Mouse (Mus musculus) kidney, adult 8-10 months (tissue): ENCODE measurements at regions not wholly inside any gene's neighbourhood (a gene's known extent, or its start where the extent isn't known, plus 50 kb on each side); places are given as distances from the start of the nearest gene placed in this dataset.

Experiments
- DNase-seq, 2 experiments: peaks; one replicate each; pipeline ENCODE4 v3.0.0; 2022

DNA sequence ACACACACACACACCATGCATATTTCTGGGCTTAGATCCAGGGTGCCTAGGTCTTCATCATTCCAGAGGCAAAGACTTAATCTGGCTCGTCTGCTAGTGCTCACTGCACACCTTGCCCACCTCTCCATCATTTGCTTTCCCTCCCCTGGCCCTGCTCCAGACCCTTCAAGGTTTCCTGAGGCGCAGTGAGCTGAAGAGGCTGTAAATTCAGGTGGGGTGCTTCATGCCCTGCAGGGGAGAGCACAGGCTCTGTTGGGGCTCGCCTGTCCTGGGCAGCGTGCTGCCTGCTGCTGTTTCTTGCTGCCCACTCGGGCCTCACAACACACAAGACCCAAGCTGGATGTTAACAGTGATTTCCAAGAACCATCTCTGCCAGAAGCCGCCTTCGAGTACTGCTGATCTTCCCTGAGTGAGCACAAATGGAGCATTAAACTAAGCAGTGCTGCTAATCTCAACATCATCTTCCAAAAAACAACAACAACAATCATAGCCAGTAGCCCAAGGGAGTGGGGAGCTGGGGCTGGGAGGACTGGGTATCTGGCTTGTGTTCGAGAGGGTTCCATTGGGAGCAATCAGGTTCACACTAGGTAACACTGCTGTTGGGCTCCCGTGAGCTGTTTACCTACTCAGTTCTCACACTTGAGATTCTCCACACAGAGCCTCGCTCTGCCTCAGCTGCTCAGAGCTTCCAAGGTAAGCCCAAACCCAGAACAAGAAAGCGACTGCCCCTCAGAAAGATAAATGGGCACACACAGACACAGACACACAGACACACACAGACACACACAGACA, 181.1 kb downstream of the Wdr11 start:
- DNase-seq = no peak

DNA sequence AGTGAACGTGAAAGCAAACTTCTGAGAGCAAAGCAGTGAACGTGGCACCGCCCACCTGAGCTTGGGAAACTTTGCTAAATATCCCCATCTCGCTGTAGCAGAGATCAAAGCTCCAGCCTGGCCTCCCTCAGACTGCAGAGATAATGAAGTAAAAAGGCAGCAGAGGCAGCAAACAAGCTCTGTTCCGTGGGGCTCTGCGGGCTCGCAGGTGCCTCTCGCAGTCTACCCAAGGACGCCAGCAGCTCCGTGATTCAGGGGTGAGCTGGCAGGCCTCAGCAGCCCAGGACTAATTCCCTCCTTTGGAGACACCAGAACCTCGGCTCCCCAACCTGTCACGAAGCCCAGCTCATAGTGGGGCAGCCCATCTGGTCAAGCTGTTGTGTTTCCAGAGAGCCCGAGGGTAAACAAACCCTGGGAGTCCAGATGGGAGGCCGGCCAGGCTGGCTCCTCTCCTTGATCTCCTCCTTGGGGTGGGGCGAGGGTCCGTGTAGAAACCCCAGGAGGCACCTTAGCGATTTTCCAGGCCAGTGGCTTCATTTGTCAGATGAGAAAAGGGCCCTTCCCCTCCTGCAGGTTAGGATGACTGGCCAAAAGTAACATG, 182.7 kb downstream of the Wdr11 start:
- no peak for DNase-seq

- DNase-seq = no peak
Measured at GRCm38 (mm10) chr7:129775189-129775588, 183.5 kb downstream of the Wdr11 start.

DNA sequence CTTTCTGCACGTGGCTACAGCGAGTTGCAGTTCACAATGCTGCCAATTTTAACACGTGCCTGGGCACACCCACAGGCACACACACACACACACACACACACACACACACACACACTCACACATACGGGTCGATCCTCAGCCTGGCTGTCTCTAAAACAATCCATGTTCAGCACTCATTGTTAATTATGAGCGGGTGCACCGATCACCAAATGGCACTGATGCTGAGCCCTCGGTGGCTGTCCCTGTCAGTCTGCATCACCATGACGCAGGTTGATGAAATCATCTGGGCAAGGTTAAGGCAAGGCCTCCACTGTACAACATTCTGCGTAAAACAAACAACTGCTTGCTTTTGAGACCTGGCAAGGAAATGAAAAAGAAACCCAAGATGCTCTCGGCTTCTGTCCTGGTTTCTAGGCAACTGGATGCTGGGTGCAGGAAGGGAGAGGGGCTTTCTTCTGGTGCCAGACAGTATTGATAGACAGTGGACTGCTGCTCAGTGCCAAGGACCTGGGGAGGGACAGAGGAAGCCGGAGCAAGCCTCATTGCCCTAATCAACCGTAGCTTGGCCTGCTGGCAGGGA, 187.3 kb downstream of the Wdr11 start:
- no peak for DNase-seq

DNA sequence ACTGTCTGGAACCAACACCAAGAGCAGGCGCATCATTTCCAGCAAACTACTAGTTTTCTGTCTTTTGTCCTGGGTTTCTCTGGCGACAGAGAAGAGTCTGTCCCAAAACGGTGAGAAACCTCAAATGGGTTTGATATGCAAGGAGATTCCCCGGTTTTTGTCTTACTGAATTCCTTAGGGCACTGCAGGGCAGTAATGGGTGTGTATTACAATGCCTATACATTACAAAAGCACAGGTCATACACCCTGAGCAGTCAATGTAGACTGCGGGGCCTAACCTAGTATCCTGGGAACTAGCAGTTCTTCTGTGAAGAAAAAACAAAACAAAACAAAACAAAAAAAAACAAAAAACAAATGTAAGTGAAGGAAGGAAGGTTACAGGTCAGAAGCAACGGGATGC, 188.3 kb downstream of the Wdr11 start:
- DNase-seq = no peak

- DNase-seq = no peak
Measured at GRCm38 (mm10) chr7:129781756-129782155, 190.1 kb downstream of the Wdr11 start.

- DNase-seq = no peak
Measured at GRCm38 (mm10) chr7:129784966-129785365, 193.3 kb downstream of the Wdr11 start.

DNA sequence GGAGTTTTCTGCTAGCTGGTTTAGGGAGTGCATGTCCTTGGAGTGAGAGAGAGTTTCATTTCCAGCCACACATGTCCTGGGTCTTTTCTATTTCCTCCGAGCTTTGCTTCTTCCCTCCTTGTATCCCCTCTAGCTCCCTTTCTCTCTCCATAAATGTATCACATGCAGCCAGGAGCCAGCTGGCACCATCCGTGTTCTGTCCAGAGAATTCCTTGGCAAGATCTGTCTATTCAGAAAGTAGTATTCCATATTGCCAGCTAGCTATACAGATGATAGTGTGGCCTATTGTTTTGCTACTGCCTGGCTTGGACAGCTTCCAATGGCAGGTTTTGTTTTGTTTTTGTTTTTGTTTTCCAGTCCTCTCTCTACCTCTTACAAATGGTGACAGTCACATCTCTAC, 195.3 kb downstream of the Wdr11 start:
- DNase-seq = no peak

- no peak for DNase-seq
Measured at GRCm38 (mm10) chr7:129787736-129788135, 196.1 kb downstream of the Wdr11 start.

- DNase-seq = no peak
Measured at GRCm38 (mm10) chr7:129789461-129789860, 197.8 kb downstream of the Wdr11 start.

GRCm38 (mm10) chr7:129790590-129791449, 199.2 kb downstream of the Wdr11 start:
- no peak for DNase-seq

- DNase-seq = no peak
Measured at GRCm38 (mm10) chr7:129791450-129791820, 199.8 kb downstream of the Wdr11 start.

- DNase-seq = no peak
Measured at GRCm38 (mm10) chr7:129793733-129794132, 202.1 kb downstream of the Wdr11 start.

DNA sequence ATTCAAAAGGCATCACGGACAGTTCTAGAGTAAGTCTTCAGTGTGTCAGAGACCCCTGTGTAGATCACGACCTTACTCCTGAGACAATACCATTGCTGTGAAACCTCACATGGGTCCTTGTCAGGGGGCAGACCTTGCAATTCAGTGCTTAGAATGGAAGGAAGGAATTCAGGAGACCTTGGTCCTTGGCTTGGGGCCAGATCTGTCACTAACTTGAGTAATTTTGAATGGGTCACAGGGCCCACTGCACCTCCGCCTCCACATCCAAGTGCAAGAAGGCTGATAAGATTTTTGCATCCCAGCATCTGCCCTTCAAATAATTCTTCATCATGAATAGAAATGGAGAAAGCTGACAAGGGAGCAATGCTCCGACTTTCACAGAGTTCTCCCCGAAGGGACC, 202.6 kb downstream of the Wdr11 start:
- DNase-seq = no peak

GRCm38 (mm10) chr7:129798525-129798924, 206.9 kb downstream of the Wdr11 start:
- no peak for DNase-seq

DNA sequence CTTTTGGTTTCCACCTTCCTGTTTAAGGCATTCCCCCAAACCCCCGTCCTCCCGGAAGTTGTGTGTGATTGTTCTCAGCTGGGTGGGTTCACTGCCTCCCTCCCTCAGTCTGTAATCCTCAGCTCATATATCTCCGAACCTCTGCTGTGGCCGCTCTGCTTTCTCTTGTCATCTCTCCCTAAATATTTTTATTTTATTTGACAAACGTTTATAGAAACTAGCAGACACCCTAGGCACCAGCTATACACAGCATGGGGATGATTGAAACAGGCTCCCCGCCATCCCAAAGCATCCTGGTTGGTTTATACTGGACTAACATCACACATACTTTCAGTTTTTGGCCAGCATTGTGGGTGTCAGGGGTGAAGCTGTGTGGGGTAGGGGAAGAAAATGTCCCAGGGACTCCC, 208.8 kb downstream of the Wdr11 start:
- DNase-seq = no peak

GRCm38 (mm10) chr7:129801431-129801847, 209.8 kb downstream of the Wdr11 start:
- no peak for DNase-seq

DNA sequence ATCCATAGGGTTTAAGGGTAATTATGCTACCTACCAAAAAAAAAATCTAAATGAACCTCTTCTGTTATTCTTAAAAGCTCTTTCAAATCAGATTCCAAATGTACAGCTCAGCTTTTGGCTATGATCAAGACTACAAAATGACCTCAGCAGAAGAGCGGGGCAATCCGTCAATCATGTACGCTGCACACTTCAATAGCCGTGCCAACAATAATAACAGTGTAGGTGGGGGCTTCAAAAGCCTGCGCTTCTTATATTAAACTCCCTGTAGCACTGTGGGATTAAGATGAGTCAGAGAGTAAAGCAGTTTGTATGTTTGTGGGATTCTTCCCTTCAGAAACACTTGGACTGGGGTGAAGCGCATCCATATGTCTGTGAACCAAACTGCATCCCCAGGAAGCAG, 210.5 kb downstream of the Wdr11 start:
- no peak for DNase-seq

DNA sequence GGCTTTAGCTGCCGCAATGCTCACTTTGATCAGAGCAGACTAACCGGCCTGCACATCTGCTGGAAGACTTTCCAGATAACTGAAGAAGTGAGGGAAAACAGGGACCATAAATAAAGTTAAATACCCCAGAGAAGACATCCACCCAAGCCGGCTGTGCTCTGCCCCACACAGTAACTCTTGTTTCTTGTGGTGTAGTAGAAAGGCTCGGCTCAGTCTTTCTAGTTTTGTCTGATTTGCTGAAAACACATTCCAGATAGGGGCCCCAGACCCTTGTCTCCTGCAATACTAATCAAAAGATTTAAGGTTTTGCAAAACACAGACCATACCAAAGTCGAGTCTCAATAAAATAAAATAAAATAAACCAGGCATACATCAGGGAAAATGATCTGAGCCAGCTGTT, 213.7 kb downstream of the Wdr11 start:
- no peak for DNase-seq

- DNase-seq = no peak
Measured at GRCm38 (mm10) chr7:129810141-129810540, 218.5 kb downstream of the Wdr11 start.

GRCm38 (mm10) chr7:129810565-129810964, 218.9 kb downstream of the Wdr11 start:
- DNase-seq = no peak

GRCm38 (mm10) chr7:129814149-129814860, 222.6 kb downstream of the Wdr11 start:
- DNase-seq = no peak

DNA sequence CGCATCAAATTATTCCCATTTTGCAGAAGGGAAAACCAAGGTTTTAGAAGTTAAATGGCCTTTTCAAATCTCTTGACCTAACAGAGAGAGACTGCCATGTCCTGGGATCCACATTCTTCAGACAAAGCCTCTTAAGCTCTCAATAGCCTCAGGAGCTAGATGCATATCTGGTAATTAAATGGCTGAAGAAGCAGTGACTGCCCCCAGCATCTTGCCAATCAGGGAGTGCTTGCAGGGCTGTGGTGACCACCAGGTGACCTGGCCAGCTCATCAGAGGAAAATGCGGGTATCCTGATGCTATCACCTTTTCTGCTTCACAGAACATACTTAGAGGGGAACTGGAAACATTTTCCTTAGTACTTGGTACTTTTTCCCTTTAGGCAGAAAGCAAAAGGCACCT, 227.2 kb downstream of the Wdr11 start:
- DNase-seq = peak in 1 of 2 experiments; percentile 3
